Mouse (Mus musculus) cortical plate, adult 2 months (tissue): ENCODE data around the gene Hoxd4.

ENCODE experiments used
- CTCF ChIP-seq: fragments of 200-500 bp; IDR thresholded peaks from 2 replicates; pipeline ENCODE4 v1.5.1; 2011; ENCODE audit warnings: mild to moderate bottlenecking, control low read depth, low read length; ENCODE audit not compliant: insufficient read depth; ENCODE audit errors: extremely low read depth
- POLR2A ChIP-seq: fragments of 200-500 bp; IDR thresholded peaks from 2 replicates; pipeline ENCODE4 v1.6.1; 2011; ENCODE audit warnings: mild to moderate bottlenecking, low read length, control low read depth; ENCODE audit not compliant: insufficient read depth; ENCODE audit errors: extremely low read depth

DNA sequence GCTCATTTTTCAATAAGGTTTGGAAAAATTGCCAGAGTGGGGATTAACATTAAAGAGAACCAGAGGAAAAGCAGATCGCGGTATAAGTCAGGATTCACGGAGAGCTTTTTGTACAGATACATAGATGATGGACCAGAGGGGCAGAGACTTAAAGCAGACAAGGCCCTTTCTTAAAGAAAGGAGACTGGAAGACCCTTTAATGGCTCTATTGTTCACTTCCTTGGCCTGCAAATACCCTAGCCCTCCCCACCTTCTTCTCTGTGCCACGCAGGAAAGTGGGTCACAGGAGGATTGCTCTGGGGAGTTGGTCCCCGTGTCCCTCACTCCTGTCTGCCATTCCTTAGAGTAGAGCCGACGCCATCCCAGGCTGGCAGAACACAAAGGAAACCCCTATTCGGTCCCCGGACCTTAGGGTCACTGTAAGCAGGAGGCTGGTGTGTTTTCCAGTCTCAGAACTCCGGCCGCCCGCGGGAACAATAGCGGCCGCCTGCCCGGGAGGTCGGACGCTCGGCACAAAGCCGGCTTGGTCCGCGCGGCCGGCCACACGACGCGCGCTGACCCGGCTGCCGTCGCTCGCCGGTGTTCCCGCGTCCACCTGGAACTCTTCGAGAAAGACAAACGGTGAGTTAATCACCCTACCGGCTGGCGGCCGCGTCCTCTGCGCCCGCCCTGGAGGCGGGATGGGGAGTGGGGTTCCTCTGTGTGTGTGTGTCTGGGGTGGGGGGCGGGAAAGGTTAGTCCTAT is 40.9 kb downstream of the Hoxd4 start:
- TF ChIP-seq CTCF (no peak), POLR2A (no peak)
